Mouse (Mus musculus): ENCODE measurements around the gene Rd3. TPM values are rescaled to one million over a fixed set of nuclear protein-coding genes. Genes with fewer than 3 reads are reported as not detected.

Gene Rd3
- total RNA-seq (2022): under 1 TPM in 2 of 4 experiments, not detected in 2; 0.21 to 0.22 TPM

DNA sequence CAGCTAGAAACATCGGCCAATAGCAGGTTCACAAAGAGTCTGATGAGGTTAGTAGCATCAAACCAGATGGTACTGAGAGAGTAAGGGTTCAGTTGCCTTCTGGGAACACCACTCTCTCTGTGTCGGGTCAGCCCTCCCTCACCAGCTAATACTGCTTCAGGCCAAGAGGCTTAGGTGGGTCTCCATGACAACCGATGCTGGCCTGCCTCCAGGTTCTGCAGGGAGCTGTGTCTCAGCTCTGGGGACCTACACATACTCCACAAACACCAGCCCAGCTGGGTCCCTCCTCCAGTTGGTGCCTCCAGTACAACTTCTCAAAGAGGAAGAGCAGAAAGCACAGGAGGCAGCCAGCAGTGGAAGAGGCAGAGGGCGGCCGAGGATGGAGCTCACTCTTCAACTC lies at the start of gene Rd3:
Gene Rd3 (plus strand): TSS at position 184 of the 400 bp plus-strand sequence.
- DNase-seq: no peak

- DNase-seq: no peak
These were observed 48.8 kb upstream of the Rd3 start for GRCm38 (mm10) chr1:191928345-191928744.

DNA sequence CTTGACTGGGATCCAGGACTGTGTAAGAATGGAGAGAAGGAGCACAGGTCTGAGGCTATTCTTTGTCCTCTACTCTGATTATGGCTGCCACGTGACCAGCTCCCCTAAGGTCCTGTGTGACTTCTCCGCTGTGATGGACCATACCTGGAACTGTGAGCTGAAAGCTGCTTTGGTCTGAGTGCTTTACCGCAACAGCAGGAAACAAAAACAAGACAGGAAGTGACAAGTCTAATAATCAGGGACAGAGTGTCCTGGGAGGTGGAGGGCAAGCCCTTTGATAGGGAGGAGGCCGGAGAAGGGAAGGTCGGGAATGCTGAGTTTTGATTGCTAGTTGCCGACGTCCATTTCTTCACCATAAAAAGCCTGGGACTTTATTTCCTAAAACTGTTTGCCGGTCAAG lies 48.1 kb upstream of the Rd3 start:
- no peak for DNase-seq

GRCm38 (mm10) chr1:191929897-191930524 lies 47.2 kb upstream of the Rd3 start:
- DNase-seq: no peak

GRCm38 (mm10) chr1:191930525-191931105 lies 46.6 kb upstream of the Rd3 start:
- no peak for DNase-seq

- no peak for DNase-seq
These were observed 44.7 kb upstream of the Rd3 start for GRCm38 (mm10) chr1:191932286-191932985.

- no peak for DNase-seq
These were observed 44.1 kb upstream of the Rd3 start for GRCm38 (mm10) chr1:191932986-191933632.

DNA sequence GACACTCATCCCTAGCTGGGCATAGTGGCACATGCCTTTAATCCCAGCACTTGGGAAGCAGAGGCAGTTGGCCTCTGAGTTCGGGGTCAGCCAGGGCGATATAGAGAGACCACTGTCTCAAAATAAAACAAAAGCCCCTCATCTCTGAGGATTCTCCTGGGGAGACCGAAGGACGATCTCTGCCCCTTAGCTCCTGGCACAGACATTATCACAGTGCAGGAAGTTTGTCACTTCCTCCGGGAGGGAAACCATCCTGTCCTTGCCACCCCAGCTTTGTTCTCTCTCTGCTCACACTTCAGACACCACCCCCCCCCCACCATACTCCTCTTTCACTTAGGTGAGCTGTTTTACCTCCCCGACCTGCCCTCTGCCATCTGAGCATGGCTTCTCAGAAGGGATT lies 33.5 kb upstream of the Rd3 start:
- no peak for DNase-seq

GRCm38 (mm10) chr1:191945341-191945740 lies 31.8 kb upstream of the Rd3 start:
- no peak for DNase-seq

DNA sequence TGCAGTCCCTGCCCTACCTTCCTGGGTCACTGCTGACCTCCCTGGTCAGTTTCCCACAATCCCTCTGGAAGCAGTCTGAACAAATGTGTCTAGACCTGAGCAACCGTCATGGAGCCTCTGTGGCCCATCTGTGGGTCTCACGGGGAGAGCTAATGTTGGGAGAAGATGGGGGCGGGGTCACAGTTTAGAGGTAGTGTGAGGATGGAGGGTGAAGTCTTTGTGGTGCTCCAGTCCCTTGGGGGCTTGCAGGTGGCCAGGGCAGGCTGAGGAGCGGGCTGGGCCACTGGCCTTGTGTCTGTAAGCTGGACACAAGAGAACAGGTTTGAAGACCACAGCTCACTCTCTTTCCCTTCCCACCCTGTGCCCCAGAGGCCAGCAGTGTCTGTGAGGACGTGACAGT lies 31.4 kb upstream of the Rd3 start:
- DNase-seq: no peak

GRCm38 (mm10) chr1:191946261-191946660 lies 30.9 kb upstream of the Rd3 start:
- DNase-seq: no peak

GRCm38 (mm10) chr1:191946835-191947234 lies 30.3 kb upstream of the Rd3 start:
- no peak for DNase-seq

GRCm38 (mm10) chr1:191947796-191948195 lies 29.4 kb upstream of the Rd3 start:
- no peak for DNase-seq

GRCm38 (mm10) chr1:191948600-191948999 lies 28.6 kb upstream of the Rd3 start:
- DNase-seq: no peak

GRCm38 (mm10) chr1:191950611-191951010 lies 26.6 kb upstream of the Rd3 start:
- DNase-seq: no peak

- DNase-seq: no peak
These were observed 24.3 kb upstream of the Rd3 start for GRCm38 (mm10) chr1:191952733-191953335.

- DNase-seq: no peak
These were observed 22.1 kb upstream of the Rd3 start for GRCm38 (mm10) chr1:191955101-191955500.

GRCm38 (mm10) chr1:191956261-191956660 lies 20.9 kb upstream of the Rd3 start:
- DNase-seq: no peak

- no peak for DNase-seq
These were observed 20.3 kb upstream of the Rd3 start for GRCm38 (mm10) chr1:191956871-191957270.

GRCm38 (mm10) chr1:191957321-191957720 lies 19.8 kb upstream of the Rd3 start:
- DNase-seq: no peak

- DNase-seq: no peak
These were observed 16.2 kb upstream of the Rd3 start for GRCm38 (mm10) chr1:191960946-191961345.

DNA sequence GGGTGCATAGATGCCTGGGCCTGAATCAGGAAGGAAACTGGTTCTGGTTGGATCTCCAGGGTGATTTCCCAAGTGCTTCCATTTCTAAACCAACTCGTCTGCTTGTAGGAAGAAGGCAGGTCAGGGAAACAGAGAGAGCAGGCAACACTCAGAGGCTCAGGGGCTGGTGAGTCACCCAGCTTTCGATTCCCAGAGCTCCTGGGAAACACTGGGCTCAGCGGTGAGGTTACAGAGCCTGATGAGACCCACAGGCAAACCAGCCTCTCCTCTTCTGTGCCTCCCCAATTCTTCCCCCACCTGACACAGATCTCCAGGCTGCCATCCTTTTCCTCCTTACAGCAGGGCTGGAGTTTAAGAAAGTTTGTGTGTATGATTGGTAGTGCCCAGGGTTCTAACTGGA lies 13.8 kb upstream of the Rd3 start:
- no peak for DNase-seq

All from adrenal gland, adult 8-10 months (tissue).